Mouse (Mus musculus) monocyte, adult 2 months (primary cell): ENCODE data around the gene Ccdc62.
A peak's percentile ranks its signal among the peaks of the same experiment; 100 is the strongest.

Source experiments
- DNase-seq, 2 experiments: peaks; one replicate each; pipeline ENCODE4 v3.0.0; 2022; ENCODE audit warnings: low spot score in 2 of 2, low read depth in 1 of 2

Gene Ccdc62

GRCm38 (mm10) chr5:123933957-123934591 lies 3.6 kb downstream of the Ccdc62 start:
- no peak for DNase-seq

GRCm38 (mm10) chr5:123935931-123936330 lies 5.5 kb downstream of the Ccdc62 start:
- no peak for DNase-seq

- DNase-seq, result no peak
Observed at GRCm38 (mm10) chr5:123938479-123938878, 8.0 kb downstream of the Ccdc62 start.

GRCm38 (mm10) chr5:123946546-123946945 lies 16.1 kb downstream of the Ccdc62 start:
- no peak for DNase-seq

GRCm38 (mm10) chr5:123947041-123947761 lies 16.7 kb downstream of the Ccdc62 start:
- no peak for DNase-seq

- no peak for DNase-seq
Observed at GRCm38 (mm10) chr5:123952365-123953045, 22.0 kb downstream of the Ccdc62 start.

- DNase-seq, result no peak
Observed at GRCm38 (mm10) chr5:123957213-123957612, 26.7 kb downstream of the Ccdc62 start.

- DNase-seq, result no peak
Observed at GRCm38 (mm10) chr5:123959018-123959417, 28.5 kb downstream of the Ccdc62 start.

- DNase-seq, result no peak
Observed at GRCm38 (mm10) chr5:123960129-123960528, 29.6 kb downstream of the Ccdc62 start.

GRCm38 (mm10) chr5:123961046-123961445 lies 30.6 kb downstream of the Ccdc62 start:
- no peak for DNase-seq

GRCm38 (mm10) chr5:123964208-123964607 lies 33.7 kb downstream of the Ccdc62 start:
- DNase-seq, result no peak

- no peak for DNase-seq
Observed at GRCm38 (mm10) chr5:123966759-123967158, 36.3 kb downstream of the Ccdc62 start.

- no peak for DNase-seq
Observed at GRCm38 (mm10) chr5:123968468-123968867, 38.0 kb downstream of the Ccdc62 start.

- DNase-seq, result no peak
Observed at GRCm38 (mm10) chr5:123969216-123969615, 38.7 kb downstream of the Ccdc62 start.

- no peak for DNase-seq
Observed at GRCm38 (mm10) chr5:123970576-123970975, 40.1 kb downstream of the Ccdc62 start.

GRCm38 (mm10) chr5:123972453-123972852 lies 42.0 kb downstream of the Ccdc62 start:
- no peak for DNase-seq

GRCm38 (mm10) chr5:123973299-123974178 lies 43.1 kb downstream of the Ccdc62 start, which contains the start of gene Hip1r:
Gene Hip1r, plus strand, starts transcription at chr5:123973628.
- DNase-seq, result peak in 1 of 2 experiments; percentile 12

GRCm38 (mm10) chr5:123974179-123974485 lies 43.7 kb downstream of the Ccdc62 start:
- DNase-seq, result no peak

GRCm38 (mm10) chr5:123974616-123975111 lies 44.2 kb downstream of the Ccdc62 start:
- peak in 1 of 2 experiments; percentile 24 for DNase-seq

- DNase-seq, result no peak
Observed at GRCm38 (mm10) chr5:123975668-123976180, 45.2 kb downstream of the Ccdc62 start.

GRCm38 (mm10) chr5:123977231-123977630 lies 46.8 kb downstream of the Ccdc62 start:
- DNase-seq, result no peak
